Mouse (Mus musculus) MEL (cell line): ENCODE measurements at regions not wholly inside any gene's neighbourhood (a gene's known extent, or its start where the extent isn't known, plus 50 kb on each side); places are given as distances from the start of the nearest gene placed in this dataset.

ENCODE experiments used
- DNase-seq: peaks from one replicate; pipeline ENCODE4 v3.0.0; 2011; ENCODE audit warnings: low read depth, low spot score
- H3K27ac ChIP-seq: 2 replicates; pipeline ENCODE4 v1.5.1; 2012; ENCODE audit warnings: low read depth, mild to moderate bottlenecking, control low read depth, low read length, moderate library complexity; ENCODE audit not compliant: control insufficient read depth
- H3K27me3 ChIP-seq, 2 experiments: fragments of 150-350 bp in 1 of 2; sonication (generic) in 1 of 2; 2 replicates each; pipeline ENCODE4 v1.6.1; 2012; ENCODE audit warnings: low read length in 2 of 2, mild to moderate bottlenecking in 2 of 2, improper control_type of control experiment in 1 of 2, moderate library complexity in 1 of 2; ENCODE audit not compliant: insufficient read depth in 2 of 2, control insufficient read depth in 1 of 2
- H3K36me3 ChIP-seq, 2 experiments: 2 replicates each; pipeline ENCODE4 v1.6.1; 2012 to 2014; ENCODE audit warnings: low read length in 2 of 2, improper control_type of control experiment in 1 of 2, inconsistent platforms in 1 of 2, mild to moderate bottlenecking in 1 of 2; ENCODE audit not compliant: insufficient read depth in 2 of 2, control insufficient read depth in 1 of 2
- H3K4me1 ChIP-seq, 2 experiments: fragments of 150-350 bp in 1 of 2; sonication (generic) in 1 of 2; 2 replicates each; pipeline ENCODE4 v1.6.1; 2012; ENCODE audit warnings: low read length in 2 of 2, improper control_type of control experiment in 1 of 2, mild to moderate bottlenecking in 1 of 2; ENCODE audit not compliant: insufficient read depth in 2 of 2, control insufficient read depth in 1 of 2
- H3K4me3 ChIP-seq, 2 experiments: fragments of 150-350 bp in 1 of 2; sonication (generic) in 1 of 2; 2 replicates each; pipeline ENCODE4 v1.5.1; 2012; ENCODE audit warnings: low read depth in 2 of 2, low read length in 2 of 2, mild to moderate bottlenecking in 2 of 2, moderate library complexity in 2 of 2, control low read depth in 1 of 2, improper control_type of control experiment in 1 of 2; ENCODE audit not compliant: control insufficient read depth in 1 of 2, insufficient read depth in 1 of 2
- H3K79me2 ChIP-seq: 2 replicates; pipeline ENCODE4 v1.6.1; 2012; ENCODE audit warnings: mild to moderate bottlenecking, low read length, moderate library complexity; ENCODE audit not compliant: control insufficient read depth, poor library complexity, insufficient read depth
- H3K9ac ChIP-seq: 2 replicates; pipeline ENCODE4 v1.6.1; 2012; ENCODE audit warnings: low read depth, mild to moderate bottlenecking, control low read depth, low read length, moderate library complexity; ENCODE audit not compliant: control insufficient read depth, poor library complexity, severe bottlenecking
- H3K9me3 ChIP-seq: fragments of 150-350 bp; sonication (generic); replicated peaks from 2 replicates; pipeline ENCODE4 v1.6.1; 2012; ENCODE audit warnings: mild to moderate bottlenecking, low read length, improper control_type of control experiment, moderate library complexity; ENCODE audit not compliant: insufficient read depth
- CHD1 ChIP-seq: IDR thresholded peaks from 2 replicates; pipeline ENCODE4 v1.6.1; 2012; ENCODE audit warnings: low read depth, mild to moderate bottlenecking, inconsistent platforms, low read length, improper control_type of control experiment
- ELF1 ChIP-seq: IDR thresholded peaks from 2 replicates; pipeline ENCODE4 v1.6.1; 2014; ENCODE audit warnings: low read depth, mild to moderate bottlenecking, inconsistent platforms, low read length, improper control_type of control experiment, moderate library complexity
- EP300 ChIP-seq, 2 experiments: IDR thresholded peaks; 2 replicates each; pipeline ENCODE4 v1.6.1; 2011; ENCODE audit warnings: improper control_type of control experiment in 2 of 2, low read length in 2 of 2, low read depth in 1 of 2, mild to moderate bottlenecking in 1 of 2
- GATA1 ChIP-seq: IDR thresholded peaks from 2 replicates; pipeline ENCODE4 v1.6.1; 2011; ENCODE audit warnings: low read depth, low read length, improper control_type of control experiment
- JUND ChIP-seq: IDR thresholded peaks from 2 replicates; pipeline ENCODE4 v1.6.1; 2011; ENCODE audit warnings: low read depth, mild to moderate bottlenecking, improper control_type of control experiment, low read length
- NRF1 ChIP-seq: IDR thresholded peaks from 2 replicates; pipeline ENCODE4 v1.6.1; 2014; ENCODE audit warnings: low read depth, mild to moderate bottlenecking, inconsistent platforms, low read length, improper control_type of control experiment, moderate library complexity; ENCODE audit not compliant: poor library complexity, insufficient read depth, severe bottlenecking
- POLR2A ChIP-seq, 2 experiments: IDR thresholded peaks; 2 replicates each; pipeline ENCODE4 v1.6.1; 2011 to 2012; ENCODE audit warnings: low read length in 2 of 2, mild to moderate bottlenecking in 2 of 2, control low read depth in 1 of 2, improper control_type of control experiment in 1 of 2, low read depth in 1 of 2, moderate library complexity in 1 of 2; ENCODE audit not compliant: control insufficient read depth in 1 of 2, insufficient read depth in 1 of 2, poor library complexity in 1 of 2
- SIN3A ChIP-seq: IDR thresholded peaks from 2 replicates; pipeline ENCODE4 v1.6.1; 2012; ENCODE audit warnings: low read length, improper control_type of control experiment, inconsistent platforms
- TAL1 ChIP-seq: IDR thresholded peaks from 2 replicates; pipeline ENCODE4 v1.6.1; 2012; ENCODE audit warnings: mild to moderate bottlenecking, inconsistent platforms, low read length, moderate library complexity, mixed read lengths
- TCF12 ChIP-seq: IDR thresholded peaks from 2 replicates; pipeline ENCODE4 v1.6.1; 2014; ENCODE audit warnings: low read depth, mild to moderate bottlenecking, inconsistent platforms, low read length, improper control_type of control experiment, moderate library complexity
- USF2 ChIP-seq, 2 experiments: IDR thresholded peaks; 2 replicates each; pipeline ENCODE4 v1.6.1; 2011 to 2012; ENCODE audit warnings: improper control_type of control experiment in 2 of 2, low read length in 2 of 2, borderline replicate concordance in 1 of 2, inconsistent platforms in 1 of 2, low read depth in 1 of 2, mild to moderate bottlenecking in 1 of 2; ENCODE audit not compliant: insufficient read depth in 1 of 2
- ZC3H11A ChIP-seq: IDR thresholded peaks from 2 replicates; pipeline ENCODE4 v1.6.1; 2012; ENCODE audit warnings: low read depth, mild to moderate bottlenecking, inconsistent platforms, low read length, improper control_type of control experiment

DNA sequence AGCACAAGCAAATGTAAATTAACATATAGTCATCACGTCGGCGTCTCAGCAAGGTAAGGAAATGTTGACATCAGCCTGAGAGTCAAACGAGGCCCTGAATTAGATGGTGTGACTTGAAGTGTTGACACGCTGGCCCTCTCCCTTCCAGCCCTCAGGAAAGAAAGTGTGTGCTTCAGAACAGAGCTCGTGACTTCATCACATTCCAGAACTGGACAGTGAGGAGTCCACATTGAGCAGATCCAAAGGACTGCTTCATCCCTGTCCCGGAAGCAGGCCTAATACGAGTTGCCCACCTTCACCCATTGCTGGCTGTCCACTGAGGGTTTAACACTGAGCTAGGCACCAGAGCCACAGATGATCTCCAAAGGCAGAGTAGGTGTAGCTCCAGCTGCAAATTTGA is 54.0 kb upstream of the Zfp703 start:
- H3K79me2 ChIP-seq: no peaks in the 10 kb centered on the region
- H3K4me3 ChIP-seq: no peak overlapping the region
- H3K9ac ChIP-seq: no peak overlapping the region
- no peak for DNase-seq
- TF ChIP-seq CHD1: no peak
- no peak for TF ChIP-seq TCF12
- TF ChIP-seq EP300 (IDR thresholded peaks at IDR 0.05; ENCODE audit: low read depth in 1 of 2, low read length in 2 of 2): no peak
- no peak for TF ChIP-seq SIN3A
- TF ChIP-seq ZC3H11A: no peak
- TF ChIP-seq GATA1: no peak
- no peak for TF ChIP-seq USF2 (IDR thresholded peaks at IDR 0.05; ENCODE audit: borderline replicate concordance in 1 of 2, insufficient read depth in 1 of 2, low read depth in 1 of 2, low read length in 2 of 2)
- no peak for TF ChIP-seq NRF1
- no peak for TF ChIP-seq JUND
- TF ChIP-seq TAL1: no peak
- TF ChIP-seq ELF1: no peak
- no peak for TF ChIP-seq POLR2A (IDR thresholded peaks at IDR 0.05; ENCODE audit: control insufficient read depth in 1 of 2, insufficient read depth in 1 of 2, low read depth in 1 of 2, low read length in 2 of 2, poor library complexity in 1 of 2)
- no peaks in the 10 kb centered on the region for H3K4me1 ChIP-seq
- H3K27me3 ChIP-seq: no peaks in the 10 kb centered on the region; a peak in 1 of 4 replicates
- H3K9me3 ChIP-seq: no peaks in the 10 kb centered on the region
- no peaks in the 10 kb centered on the region for H3K36me3 ChIP-seq
- H3K27ac ChIP-seq: no peak overlapping the region
